Mouse (Mus musculus) myocyte (in vitro differentiated cells): ENCODE data around the gene Lgals4. TPM values are rescaled to one million over a fixed set of nuclear protein-coding genes. Genes with fewer than 3 reads are reported as not detected.

Source experiments
- H3K27me3 ChIP-seq: one replicate; pipeline ENCODE4 v1.6.1; 2011; ENCODE audit not compliant: control insufficient read depth, insufficient read depth, insufficient read length
- H3K36me3 ChIP-seq: one replicate; pipeline ENCODE4 v1.6.1; 2011; ENCODE audit not compliant: control insufficient read depth, insufficient read depth
- H3K4me2 ChIP-seq: one replicate; pipeline ENCODE4 v1.6.1; 2011; ENCODE audit warnings: low read depth, control low read depth
- H3K4me3 ChIP-seq: one replicate; pipeline ENCODE4 v1.5.1; 2011; ENCODE audit warnings: mild to moderate bottlenecking, control low read depth, moderate library complexity
- H3K79me2 ChIP-seq: one replicate; pipeline ENCODE4 v1.6.1; 2011; ENCODE audit not compliant: control insufficient read depth, insufficient read depth
- H3ac ChIP-seq: one replicate; pipeline ENCODE4 v1.6.1; 2011; ENCODE audit not compliant: control insufficient read depth, insufficient read length
- CEBPB ChIP-seq: IDR thresholded peaks from 2 replicates; pipeline ENCODE4 v1.6.1; 2011; ENCODE audit warnings: mild to moderate bottlenecking, moderate library complexity; ENCODE audit not compliant: poor library complexity, insufficient read depth, severe bottlenecking
- E2F4 ChIP-seq: IDR thresholded peaks from one replicate; pipeline ENCODE4 v1.6.1; 2011; ENCODE audit warnings: mild to moderate bottlenecking, control low read depth, moderate library complexity; ENCODE audit not compliant: insufficient read depth
- MAX ChIP-seq: IDR thresholded peaks from one replicate; pipeline ENCODE4 v1.6.1; 2011; ENCODE audit warnings: low read depth, mild to moderate bottlenecking, control low read depth
- MYOD1 ChIP-seq, 3 experiments: IDR thresholded peaks; one replicate each; pipeline ENCODE4 v1.6.1; 2011; ENCODE audit warnings: control low read depth in 2 of 3, low read depth in 2 of 3, mild to moderate bottlenecking in 2 of 3, moderate library complexity in 1 of 3; ENCODE audit not compliant: insufficient read length in 2 of 3, control insufficient read depth in 1 of 3
- MYOG ChIP-seq, 3 experiments: IDR thresholded peaks; one replicate each; pipeline ENCODE4 v1.6.1; 2011; ENCODE audit warnings: control low read depth in 2 of 3, low read depth in 2 of 3, mild to moderate bottlenecking in 2 of 3; ENCODE audit not compliant: insufficient read length in 2 of 3, control insufficient read depth in 1 of 3, insufficient read depth in 1 of 3
- POLR2A ChIP-seq: IDR thresholded peaks from one replicate; pipeline ENCODE4 v1.6.1; 2011; ENCODE audit warnings: low read depth, mild to moderate bottlenecking, control low read depth, moderate library complexity; ENCODE audit not compliant: insufficient read length
- POLR2AphosphoS2 ChIP-seq: IDR thresholded peaks from one replicate; pipeline ENCODE4 v1.6.1; 2011; ENCODE audit warnings: low read depth, control low read depth; ENCODE audit not compliant: insufficient read length
- REST ChIP-seq: IDR thresholded peaks from one replicate; pipeline ENCODE4 v1.6.1; 2011; ENCODE audit warnings: mild to moderate bottlenecking, control low read depth, moderate library complexity; ENCODE audit not compliant: insufficient read depth, insufficient read length
- SRF ChIP-seq: IDR thresholded peaks from one replicate; pipeline ENCODE4 v1.6.1; 2011; ENCODE audit warnings: low read depth; ENCODE audit not compliant: control insufficient read depth, insufficient read length
- TCF12 ChIP-seq: IDR thresholded peaks from one replicate; pipeline ENCODE4 v1.6.1; 2011; ENCODE audit warnings: mild to moderate bottlenecking, control low read depth; ENCODE audit not compliant: poor library complexity, insufficient read depth, severe bottlenecking
- TCF3 ChIP-seq: IDR thresholded peaks from one replicate; pipeline ENCODE4 v1.6.1; 2011; ENCODE audit warnings: low read depth, control low read depth; ENCODE audit not compliant: insufficient read length
- USF1 ChIP-seq: IDR thresholded peaks from one replicate; pipeline ENCODE4 v1.6.1; 2011; ENCODE audit warnings: low read depth, mild to moderate bottlenecking, control low read depth, moderate library complexity
- polyA plus RNA-seq: library from polyadenylated mRNA; unstranded; fragments of >200 nt; fragmentation: generic; extraction: Trizol; gene quantifications from one replicate; pipeline ENCODE4 v1.2.1, GENCODE M21; 2012; ENCODE audit warnings: missing spikeins

The Lgals4 gene
- polyA plus RNA-seq, 1 experiment = 3.0 TPM

DNA sequence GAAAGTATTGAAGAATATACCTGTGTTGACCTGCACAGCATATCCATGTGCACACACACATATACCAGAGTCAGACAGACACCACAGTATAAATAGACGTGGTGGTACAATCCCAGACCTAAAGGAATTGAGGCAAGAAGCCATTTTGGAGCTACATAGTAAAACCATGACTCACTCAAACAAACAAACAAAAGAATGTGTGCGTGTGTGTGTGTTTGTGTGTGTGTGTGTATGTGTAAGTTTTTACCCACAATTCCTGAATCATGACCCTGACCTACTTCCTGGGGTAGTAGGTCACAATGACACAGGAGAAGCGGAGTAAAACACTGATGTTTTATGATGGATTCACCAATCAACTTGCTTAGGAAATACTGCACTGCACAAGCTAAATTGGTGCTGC lies 32.2 kb upstream of the Lgals4 start:
- Histone ChIP-seq H3K4me3 (no peak overlapping the region), H3K27me3 (no peaks in the 10 kb centered on the region), H3K4me2 (no peak overlapping the region), H3ac (no peak overlapping the region), H3K36me3 (no peaks in the 10 kb centered on the region), H3K79me2 (no peaks in the 10 kb centered on the region)
- TF ChIP-seq POLR2AphosphoS2 = no peak
- TF ChIP-seq E2F4 = no peak
- no peak for TF ChIP-seq POLR2A
- TF ChIP-seq SRF = no peak
- no peak for TF ChIP-seq CEBPB
- TF ChIP-seq MAX = no peak
- no peak for TF ChIP-seq USF1
- no peak for TF ChIP-seq TCF3
- no peak for TF ChIP-seq MYOD1 (IDR thresholded peaks at IDR 0.05; ENCODE audit: control insufficient read depth in 1 of 3, insufficient read length in 2 of 3, low read depth in 2 of 3)
- TF ChIP-seq TCF12 = no peak
- no peak for TF ChIP-seq REST
- TF ChIP-seq MYOG (IDR thresholded peaks at IDR 0.05; ENCODE audit: control insufficient read depth in 1 of 3, insufficient read depth in 1 of 3, insufficient read length in 2 of 3, low read depth in 2 of 3) = no peak

DNA sequence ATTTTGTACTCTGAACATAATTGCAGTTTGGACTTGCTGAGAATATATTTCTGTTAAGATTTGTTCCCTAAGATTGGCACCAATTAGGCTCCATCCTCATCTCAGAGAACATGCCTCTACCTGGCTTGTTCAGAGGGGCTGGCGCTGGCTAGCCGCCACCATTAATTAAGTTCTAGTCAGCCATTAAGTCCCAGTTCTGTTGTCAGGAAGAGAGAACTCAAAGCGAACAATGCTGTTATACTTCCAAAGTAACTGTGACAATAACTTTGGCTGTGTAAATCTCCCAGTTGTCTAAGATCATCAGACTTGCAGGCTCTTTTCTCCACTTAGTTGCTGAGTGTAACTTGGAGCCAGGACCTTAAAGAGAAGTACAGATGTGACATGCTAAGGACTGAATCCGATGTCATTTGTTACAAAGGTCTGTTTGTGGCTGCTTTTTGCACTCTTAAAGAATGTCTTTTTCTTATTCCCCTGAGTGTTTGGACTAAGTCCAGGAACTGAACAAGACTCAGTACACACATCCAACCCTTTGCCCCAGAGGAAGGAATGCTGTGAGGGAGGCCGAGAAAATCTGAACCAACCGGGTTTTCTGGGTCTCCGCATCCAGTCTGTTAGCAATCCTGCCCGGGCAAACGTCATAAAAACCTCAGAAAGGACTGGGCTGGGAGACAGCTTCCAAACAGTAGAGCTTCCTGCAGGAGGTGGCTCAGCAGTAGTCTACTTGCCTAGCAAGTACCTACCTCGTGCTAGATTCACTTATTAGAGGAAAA lies 31.6 kb upstream of the Lgals4 start:
- no peaks in the 10 kb centered on the region for H3K79me2 ChIP-seq
- no peaks in the 10 kb centered on the region for H3K27me3 ChIP-seq
- no peak overlapping the region for H3K4me3 ChIP-seq
- H3ac ChIP-seq = no peak overlapping the region
- TF ChIP-seq MYOD1 (IDR thresholded peaks at IDR 0.05; ENCODE audit: control insufficient read depth in 1 of 3, insufficient read length in 2 of 3, low read depth in 2 of 3) (no peak), USF1 (no peak), TCF12 (no peak), SRF (no peak), MAX (no peak), CEBPB (no peak), E2F4 (no peak), POLR2AphosphoS2 (no peak), MYOG (IDR thresholded peaks at IDR 0.05; ENCODE audit: control insufficient read depth in 1 of 3, insufficient read depth in 1 of 3, insufficient read length in 2 of 3, low read depth in 2 of 3) (no peak), POLR2A (no peak), REST (no peak), TCF3 (no peak)
- no peaks in the 10 kb centered on the region for H3K36me3 ChIP-seq
- peak overlapping the region; percentile 13 for H3K4me2 ChIP-seq

DNA sequence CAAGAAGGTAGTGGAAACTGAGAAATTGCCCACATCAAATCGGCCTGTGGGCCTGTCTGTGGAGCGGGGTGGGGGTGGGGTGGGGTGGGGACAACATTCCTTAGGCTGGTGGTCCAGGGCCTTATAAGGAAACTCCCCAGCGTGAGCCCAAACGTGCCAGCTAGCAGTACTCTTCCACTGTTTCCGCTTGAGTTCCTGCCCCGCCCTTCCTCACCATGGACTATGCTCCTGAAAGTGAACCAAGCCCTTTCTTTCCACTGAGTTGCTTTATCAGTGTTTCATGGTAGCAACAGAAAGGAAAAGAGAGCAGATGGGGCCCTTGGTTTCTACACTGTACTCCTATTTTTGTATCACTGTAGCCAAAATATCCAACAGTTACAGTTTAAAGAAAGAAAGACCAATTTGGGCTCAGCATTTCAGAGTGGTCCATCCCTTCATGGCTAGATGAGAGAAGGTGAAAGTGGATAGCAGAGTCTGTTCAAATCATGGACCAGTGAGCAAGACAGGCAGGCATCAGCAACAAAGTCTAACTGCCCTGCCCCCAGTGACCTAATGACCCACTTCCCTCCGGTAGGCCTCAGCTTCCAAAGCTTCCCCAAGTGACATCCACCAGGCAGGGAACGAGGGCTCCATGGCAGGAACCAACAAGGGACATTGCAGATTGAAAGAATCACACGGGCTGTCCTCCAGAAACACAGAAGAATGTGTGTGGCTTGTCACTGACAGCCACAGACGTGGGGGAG lies 30.6 kb upstream of the Lgals4 start:
- H3K4me3 ChIP-seq = no peak overlapping the region
- H3K27me3 ChIP-seq = no peaks in the 10 kb centered on the region
- H3K79me2 ChIP-seq = no peaks in the 10 kb centered on the region
- H3K4me2 ChIP-seq = no peak overlapping the region
- TF ChIP-seq POLR2AphosphoS2 (no peak), MAX (no peak), CEBPB (no peak), E2F4 (no peak), REST (no peak), USF1 (no peak), MYOD1 (IDR thresholded peaks at IDR 0.05; ENCODE audit: control insufficient read depth in 1 of 3, insufficient read length in 2 of 3, low read depth in 2 of 3) (no peak), POLR2A (no peak), TCF12 (no peak), SRF (no peak), TCF3 (no peak), MYOG (IDR thresholded peaks at IDR 0.05; ENCODE audit: control insufficient read depth in 1 of 3, insufficient read depth in 1 of 3, insufficient read length in 2 of 3, low read depth in 2 of 3) (no peak)
- no peaks in the 10 kb centered on the region for H3K36me3 ChIP-seq
- H3ac ChIP-seq = no peak overlapping the region

DNA sequence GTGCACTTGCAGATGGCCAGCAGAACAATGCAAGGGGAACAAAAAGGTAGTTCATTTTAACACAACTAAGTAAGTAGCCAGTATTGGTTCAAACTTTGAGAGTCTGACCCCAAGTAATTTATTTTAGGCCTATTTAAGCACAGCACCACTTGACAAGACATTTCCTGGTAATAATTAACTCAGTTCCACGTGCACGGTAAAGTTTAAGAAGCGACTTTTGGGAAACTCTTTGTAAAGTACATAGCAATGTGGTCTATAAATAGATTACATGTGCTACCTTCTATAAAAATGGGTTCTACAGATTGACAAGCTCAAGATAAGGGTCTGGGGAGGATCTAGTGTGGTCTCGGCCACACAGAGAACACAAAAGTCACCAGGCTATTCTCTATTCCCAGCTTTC lies 29.9 kb upstream of the Lgals4 start:
- H3K4me3 ChIP-seq = no peak overlapping the region
- H3ac ChIP-seq = no peak overlapping the region
- TF ChIP-seq MYOD1 (IDR thresholded peaks at IDR 0.05; ENCODE audit: control insufficient read depth in 1 of 3, insufficient read length in 2 of 3, low read depth in 2 of 3) = no peak
- TF ChIP-seq TCF3 = no peak
- TF ChIP-seq E2F4 = no peak
- TF ChIP-seq CEBPB = no peak
- TF ChIP-seq POLR2A = no peak
- no peak for TF ChIP-seq TCF12
- no peak for TF ChIP-seq MYOG (IDR thresholded peaks at IDR 0.05; ENCODE audit: control insufficient read depth in 1 of 3, insufficient read depth in 1 of 3, insufficient read length in 2 of 3, low read depth in 2 of 3)
- no peak for TF ChIP-seq SRF
- TF ChIP-seq REST = no peak
- TF ChIP-seq MAX = no peak
- TF ChIP-seq USF1 = no peak
- no peak for TF ChIP-seq POLR2AphosphoS2
- H3K79me2 ChIP-seq = no peaks in the 10 kb centered on the region
- no peaks in the 10 kb centered on the region for H3K36me3 ChIP-seq
- H3K4me2 ChIP-seq = no peak overlapping the region
- H3K27me3 ChIP-seq = no peaks in the 10 kb centered on the region
